Mouse (Mus musculus) ES-Bruce4 (cell line): Measurements from ENCODE around the gene Nudt17. TPM values are rescaled to one million over a fixed set of nuclear protein-coding genes. Genes with fewer than 3 reads are reported as not detected.

Experiments
- H3K27ac ChIP-seq: 2 replicates; pipeline ENCODE4 v1.5.1; 2012; ENCODE audit warnings: low read length, inconsistent platforms; ENCODE audit not compliant: insufficient read depth
- H3K27me3 ChIP-seq: 2 replicates; pipeline ENCODE4 v1.6.1; 2012; ENCODE audit warnings: mild to moderate bottlenecking, low read length, inconsistent platforms; ENCODE audit not compliant: control insufficient read depth, poor library complexity, insufficient read depth, severe bottlenecking
- H3K36me3 ChIP-seq: 2 replicates; pipeline ENCODE4 v1.6.1; 2012; ENCODE audit warnings: inconsistent platforms, mild to moderate bottlenecking, low read length, moderate library complexity; ENCODE audit not compliant: control insufficient read depth, poor library complexity, insufficient read depth, severe bottlenecking
- H3K4me1 ChIP-seq: one replicate; pipeline ENCODE4 v1.8.1; 2011; ENCODE audit warnings: low read length; ENCODE audit not compliant: control insufficient read depth, insufficient read depth
- H3K4me3 ChIP-seq: 2 replicates; pipeline ENCODE4 v1.5.1; 2011; ENCODE audit warnings: low read depth, mild to moderate bottlenecking, low read length
- H3K9ac ChIP-seq: 2 replicates; pipeline ENCODE4 v1.6.1; 2012; ENCODE audit warnings: low read depth, mild to moderate bottlenecking, inconsistent platforms; ENCODE audit not compliant: poor library complexity, severe bottlenecking
- H3K9me3 ChIP-seq: replicated peaks from 2 replicates; pipeline ENCODE4 v1.6.1; 2012; ENCODE audit warnings: mild to moderate bottlenecking, low read length, inconsistent platforms; ENCODE audit not compliant: control insufficient read depth, poor library complexity, insufficient read depth, severe bottlenecking
- CTCF ChIP-seq: IDR thresholded peaks from one replicate; pipeline ENCODE4 v1.8.1; 2011; ENCODE audit warnings: low read depth, low read length
- EP300 ChIP-seq: IDR thresholded peaks from 2 replicates; pipeline ENCODE4 v1.6.1; 2011; ENCODE audit warnings: low read depth, low read length; ENCODE audit not compliant: insufficient read depth
- POLR2A ChIP-seq: IDR thresholded peaks from one replicate; pipeline ENCODE4 v1.8.1; 2011; ENCODE audit warnings: low read length; ENCODE audit not compliant: insufficient read depth
- polyA plus RNA-seq: library from polyadenylated mRNA; stranded (reverse); fragments of >200 nt; gene quantifications from 2 replicates; pipeline ENCODE4 v1.2.4, GENCODE M21; 2011; ENCODE audit warnings: low read depth; ENCODE audit not compliant: missing spikeins, insufficient read depth, insufficient read length

The Nudt17 gene
- polyA plus RNA-seq, 1 experiment: 9.9 TPM

DNA sequence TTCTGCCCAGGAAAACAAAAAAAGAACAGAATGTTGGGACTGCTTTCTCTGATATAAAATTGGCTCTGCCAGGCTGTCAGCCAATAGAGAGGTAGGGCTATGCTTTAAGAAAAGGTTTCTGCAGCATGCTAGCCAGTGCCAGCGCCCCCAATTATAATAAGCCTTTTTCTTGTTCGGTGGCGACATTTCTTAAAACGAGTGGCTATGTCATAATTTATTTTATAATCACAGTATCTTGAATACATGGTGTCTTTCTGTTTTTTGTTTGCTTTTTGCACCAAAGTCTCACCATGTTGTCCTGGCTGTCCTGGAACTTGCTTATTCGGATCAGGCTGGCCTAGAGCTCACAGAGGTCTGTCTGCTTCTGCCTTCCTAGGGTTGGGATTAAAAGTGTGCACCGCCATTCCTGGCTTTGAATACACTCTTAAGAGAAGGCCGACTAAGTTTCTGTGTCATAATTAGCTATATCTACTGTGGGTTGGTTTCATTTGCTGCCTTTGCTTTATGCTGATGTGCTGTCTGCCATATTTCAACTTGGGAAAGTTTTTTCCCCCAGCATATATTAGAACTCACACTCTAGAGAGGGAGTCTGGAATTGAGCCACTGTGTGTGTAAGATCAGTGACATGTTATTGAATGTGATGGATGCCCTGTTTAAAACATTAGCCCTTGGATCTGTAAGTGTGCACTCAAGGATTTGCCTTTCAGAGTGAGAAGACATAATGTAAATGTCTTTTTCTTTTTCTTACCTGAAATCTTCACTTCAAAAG is 20.5 kb upstream of the Nudt17 start:
- TF ChIP-seq EP300: no peak
- no peak for TF ChIP-seq CTCF
- no peak for TF ChIP-seq POLR2A
- no peaks in the 10 kb centered on the region for H3K27me3 ChIP-seq
- H3K9ac ChIP-seq: peak overlapping the region; percentile 87
- H3K4me1 ChIP-seq: peaks cover 8% of the 10 kb centered on the region
- H3K36me3 ChIP-seq: no peaks in the 10 kb centered on the region
- no peak overlapping the region for H3K27ac ChIP-seq
- H3K4me3 ChIP-seq: no peak overlapping the region
- no peaks in the 10 kb centered on the region for H3K9me3 ChIP-seq

DNA sequence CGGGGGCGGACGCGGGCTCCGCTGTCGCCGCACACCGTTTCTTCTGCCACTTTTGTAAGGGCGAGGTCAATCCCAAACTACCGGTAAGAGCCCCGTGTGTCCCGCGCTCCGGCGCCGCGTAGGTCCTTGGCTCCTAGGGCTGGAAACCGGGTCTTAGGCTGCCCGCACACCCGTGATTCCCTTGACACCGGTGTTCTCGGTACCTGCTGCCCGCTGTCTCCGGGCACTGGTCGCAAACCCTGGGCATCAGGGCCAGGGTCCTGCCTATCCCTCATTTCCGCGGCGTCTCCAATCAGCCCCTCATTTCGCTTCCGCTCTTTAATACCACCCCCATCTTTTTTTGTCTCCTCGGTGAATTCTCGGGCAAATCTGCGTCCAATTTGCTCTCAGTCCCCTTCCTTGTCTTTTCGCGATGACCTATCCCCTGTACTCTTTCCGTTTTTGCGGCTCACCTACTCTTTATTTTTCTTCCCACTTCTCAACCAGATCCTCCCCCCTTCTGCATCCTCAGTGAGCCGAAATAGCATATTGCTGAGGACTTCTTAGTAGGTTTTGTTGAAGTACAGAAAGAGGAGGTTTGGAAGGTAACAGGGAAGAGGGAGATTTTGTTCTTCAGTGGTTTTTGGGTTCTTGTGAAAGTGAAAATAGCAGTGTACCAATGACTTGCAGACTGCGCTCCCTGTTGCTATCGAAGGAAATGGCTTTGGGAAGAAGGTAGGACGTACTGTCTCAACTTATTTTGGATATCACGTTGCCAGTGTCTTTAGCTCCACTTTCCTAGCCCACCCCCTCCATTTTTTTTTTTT is 19.7 kb upstream of the Nudt17 start:
- Histone ChIP-seq H3K4me1 (peaks cover 8% of the 10 kb centered on the region), H3K9ac (peak overlapping the region; percentile 87), H3K27ac (no peak overlapping the region; the same call in 1 of the 2 replicates), H3K27me3 (no peaks in the 10 kb centered on the region), H3K9me3 (no peaks in the 10 kb centered on the region), H3K4me3 (peak overlapping the region; percentile 99), H3K36me3 (no peaks in the 10 kb centered on the region)
- no peak for TF ChIP-seq CTCF
- no peak for TF ChIP-seq POLR2A
- no peak for TF ChIP-seq EP300

DNA sequence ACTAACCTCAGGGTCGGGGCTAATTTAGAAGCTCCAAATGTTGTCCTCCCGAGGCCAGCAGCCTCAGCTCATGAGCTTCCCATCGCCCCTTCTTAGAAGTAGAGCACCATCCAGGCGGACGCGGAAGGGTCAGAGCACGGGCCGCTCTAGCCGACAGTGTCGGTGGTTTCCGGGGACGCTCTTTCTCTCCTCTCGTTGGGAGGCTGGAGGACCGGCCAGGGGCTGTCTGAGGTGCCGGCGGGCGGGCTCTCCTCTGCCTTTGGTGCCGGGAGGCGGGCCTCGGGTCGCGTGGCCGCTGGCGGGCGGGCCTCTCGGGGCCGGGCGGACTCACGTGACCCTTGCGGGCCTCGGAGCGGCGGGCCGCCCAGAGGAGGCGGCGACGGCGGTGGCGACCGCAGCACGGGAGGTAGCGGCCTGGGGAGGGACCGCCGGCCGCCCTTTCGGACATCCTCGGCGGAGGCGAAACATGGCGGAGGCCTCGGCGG is 19.0 kb upstream of the Nudt17 start, which contains the start of the genes Polr3c and Rnf115:
Gene Polr3c (minus strand): TSS at position 286 of the 485 bp plus-strand sequence.
Gene Rnf115 (plus strand): TSS at position 322 of the 485 bp plus-strand sequence.
- no peaks in the 10 kb centered on the region for H3K9me3 ChIP-seq
- peak within 1 kb of the TSS; percentile 87 for H3K9ac ChIP-seq
- TF ChIP-seq EP300 (no peak), CTCF (no peak), POLR2A (peak; percentile 21)
- peaks cover 2% of the 10 kb centered on the region; the same call in 1 of the 2 replicates for H3K36me3 ChIP-seq
- no peak within 1 kb of the TSS; the same call in 1 of the 2 replicates for H3K27ac ChIP-seq
- H3K4me1 ChIP-seq: peaks cover 8% of the 10 kb centered on the region
- no peaks in the 10 kb centered on the region for H3K27me3 ChIP-seq
- peak within 1 kb of the TSS; percentile 99 for H3K4me3 ChIP-seq

DNA sequence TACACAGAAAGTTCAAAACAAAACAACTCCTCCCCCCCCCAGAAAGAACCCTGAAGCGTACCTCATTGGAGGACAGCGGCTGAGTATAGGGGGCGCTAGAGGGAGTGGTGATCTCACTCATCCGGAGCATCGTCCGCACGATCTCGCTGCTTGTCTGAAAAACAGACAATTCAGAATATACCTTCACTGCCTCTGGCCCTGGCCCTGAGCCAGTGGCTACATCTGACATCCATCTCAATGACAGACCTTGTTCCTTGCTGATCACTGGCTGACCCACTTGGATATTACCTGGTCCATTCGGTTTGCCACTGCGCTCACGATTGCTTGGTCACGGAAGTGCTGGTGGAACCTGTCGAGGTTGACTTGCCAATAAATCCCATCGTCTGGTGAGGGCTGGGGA is 10.8 kb upstream of the Nudt17 start:
- TF ChIP-seq CTCF (peak; percentile 73), POLR2A (no peak)
- Histone ChIP-seq H3K36me3 (peaks cover 22% of the 10 kb centered on the region), H3K4me3 (peak overlapping the region; percentile 42), H3K9me3 (no peaks in the 10 kb centered on the region), H3K9ac (peak overlapping the region; percentile 1; the same call in 1 of the 2 replicates), H3K4me1 (no peaks in the 10 kb centered on the region), H3K27me3 (no peaks in the 10 kb centered on the region), H3K27ac (no peak overlapping the region)

DNA sequence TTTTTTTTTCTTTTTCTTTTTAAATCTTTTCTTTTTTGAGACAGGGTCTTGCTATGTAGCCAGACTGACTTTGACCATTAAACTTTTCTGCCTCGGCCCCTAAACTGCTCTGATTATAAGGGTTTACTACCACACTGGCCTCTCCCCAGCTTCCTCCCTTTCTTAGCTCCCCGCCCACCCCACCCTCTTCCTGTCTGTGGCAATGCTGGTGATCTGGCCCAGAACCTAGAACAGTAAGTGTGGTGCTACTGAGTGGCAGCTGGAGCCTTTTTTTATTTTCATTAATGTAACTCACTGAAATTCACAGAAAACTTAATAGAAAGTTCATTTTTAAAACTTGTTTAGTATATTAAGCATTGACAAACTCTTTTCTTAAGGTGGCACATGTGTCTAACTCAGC is 7.5 kb upstream of the Nudt17 start:
- H3K4me1 ChIP-seq: no peaks in the 10 kb centered on the region
- no peaks in the 10 kb centered on the region for H3K27me3 ChIP-seq
- H3K4me3 ChIP-seq: no peak overlapping the region
- TF ChIP-seq CTCF (no peak), POLR2A (no peak), EP300 (no peak)
- H3K9me3 ChIP-seq: no peaks in the 10 kb centered on the region
- H3K27ac ChIP-seq: no peak overlapping the region
- no peak overlapping the region for H3K9ac ChIP-seq
- peaks cover 23% of the 10 kb centered on the region for H3K36me3 ChIP-seq

DNA sequence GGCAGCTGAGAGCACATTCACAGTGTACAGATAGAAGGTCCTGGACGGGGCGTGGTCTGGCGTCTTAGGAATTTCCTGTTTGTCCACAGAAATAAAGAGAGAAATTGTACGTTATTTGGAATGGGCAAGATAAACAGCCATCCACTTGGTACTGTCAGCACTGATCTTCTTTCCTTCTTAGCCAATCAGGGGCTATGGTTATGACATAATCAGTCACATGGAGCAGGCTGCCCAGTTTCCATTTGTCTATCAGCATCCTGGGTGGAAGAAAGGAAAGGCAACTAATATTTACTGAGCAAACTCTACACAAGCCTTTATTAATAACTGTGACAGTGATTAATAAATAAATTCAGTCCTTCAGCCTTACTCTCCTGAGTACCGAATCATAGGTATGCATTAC is 5.9 kb upstream of the Nudt17 start:
- Histone ChIP-seq H3K4me1 (no peaks in the 10 kb centered on the region), H3K4me3 (no peak overlapping the region), H3K36me3 (peaks cover 22% of the 10 kb centered on the region), H3K27me3 (no peaks in the 10 kb centered on the region), H3K9me3 (no peaks in the 10 kb centered on the region), H3K9ac (no peak overlapping the region), H3K27ac (no peak overlapping the region)
- TF ChIP-seq POLR2A: no peak
- no peak for TF ChIP-seq EP300
- TF ChIP-seq CTCF: no peak
